Mouse (Mus musculus) ES-E14 (cell line): ENCODE data around the gene Krt71. TPM values are rescaled to one million over a fixed set of nuclear protein-coding genes. Genes with fewer than 3 reads are reported as not detected.

Source experiments
- total RNA-seq: library from RNA; depleted of rRNA; stranded (reverse); fragments of 300-350 nt; gene quantifications from 2 replicates; pipeline ENCODE4 v1.2.3, GENCODE M21; 2012; rRNA removed

Krt71 gene
- total RNA-seq, 1 experiment, result not detected

Other genes starting within 250 kb of the Krt71 start
- not detected in 2 replicates for gene Gm49425, start 225.8 kb downstream of the Krt71 start, total RNA-seq
- gene Krt84, start 210.3 kb downstream of the Krt71 start, total RNA-seq, result not detected in 2 replicates
- not detected in 2 replicates for gene Krt82, start 192.4 kb downstream of the Krt71 start, total RNA-seq
- gene Krt90, start 180.2 kb downstream of the Krt71 start, total RNA-seq, result 0.27 TPM in 1 of 2 replicates, not detected in the other
- gene Krt75, start 169.2 kb downstream of the Krt71 start, total RNA-seq, result 0.04 TPM in 1 of 2 replicates, not detected in the other
- not detected in 2 replicates for gene Gm5414, start 114.9 kb downstream of the Krt71 start, total RNA-seq
- not detected in 2 replicates for gene Gm5478, start 95.7 kb downstream of the Krt71 start, total RNA-seq
- gene Krt6b, start 62.8 kb downstream of the Krt71 start, total RNA-seq, result not detected in 2 replicates
- gene Krt6a, start 48.8 kb downstream of the Krt71 start, total RNA-seq, result 0.22 TPM in 1 of 2 replicates, not detected in the other
- 0.11 and 0.31 TPM in 2 replicates for gene Krt5, start 30.2 kb downstream of the Krt71 start, total RNA-seq
- 0.11 TPM in 1 of 2 replicates, not detected in the other for gene Krt72, start 43.4 kb upstream of the Krt71 start, total RNA-seq
- not detected in 2 replicates for gene Krt73, start 59.2 kb upstream of the Krt71 start, total RNA-seq
- not detected in 2 replicates for gene Krt2, start 75.1 kb upstream of the Krt71 start, total RNA-seq
- gene Krt1, start 107.7 kb upstream of the Krt71 start, total RNA-seq, result 0.09 TPM in 1 of 2 replicates, not detected in the other
- gene Krt77, start 126.6 kb upstream of the Krt71 start, total RNA-seq, result not detected in 2 replicates
- 0.09 TPM in 1 of 2 replicates, not detected in the other for gene Krt76, start 149.8 kb upstream of the Krt71 start, total RNA-seq
- 0.13 TPM in 1 of 2 replicates, not detected in the other for gene Krt4, start 181.6 kb upstream of the Krt71 start, total RNA-seq
- gene Krt79, start 197.2 kb upstream of the Krt71 start, total RNA-seq, result 0.74 and 2.0 TPM in 2 replicates
- 0.09 TPM in 1 of 2 replicates, not detected in the other for gene Krt78, start 211.2 kb upstream of the Krt71 start, total RNA-seq